Mouse (Mus musculus) frontal cortex, postnatal 14 days (tissue): ENCODE measurements around the gene Mrtfa.

Source experiments
- DNase-seq, 2 experiments: peaks; one replicate each; pipeline ENCODE4 v3.0.0; 2022; ENCODE audit warnings: low spot score in 2 of 2

Gene Mrtfa

GRCm38 (mm10) chr15:81156453-81156852, 34.1 kb downstream of the Mrtfa start:
- no peak for DNase-seq

DNA sequence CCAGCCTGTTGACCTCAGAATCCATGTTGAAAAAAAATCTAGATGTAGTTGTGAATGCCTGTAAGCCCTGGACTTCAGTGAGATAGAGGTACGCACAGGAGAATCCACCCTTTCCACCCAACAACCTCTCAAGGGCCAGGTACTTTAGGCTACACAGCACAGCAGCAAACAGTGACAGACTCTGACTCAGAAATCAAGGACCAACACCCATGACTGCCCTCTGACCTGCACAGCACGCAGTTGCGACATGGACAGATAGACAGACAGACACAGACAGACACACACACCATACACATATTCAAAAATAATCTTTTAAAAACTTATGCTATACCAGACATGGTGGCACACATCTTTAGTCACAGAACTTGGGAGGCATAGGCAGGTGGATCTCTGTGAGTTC, 34.7 kb downstream of the Mrtfa start:
- no peak for DNase-seq

GRCm38 (mm10) chr15:81154846-81155624, 35.5 kb downstream of the Mrtfa start:
- DNase-seq = no peak

- no peak for DNase-seq
Measured at GRCm38 (mm10) chr15:81141956-81142576, 48.5 kb downstream of the Mrtfa start.

DNA sequence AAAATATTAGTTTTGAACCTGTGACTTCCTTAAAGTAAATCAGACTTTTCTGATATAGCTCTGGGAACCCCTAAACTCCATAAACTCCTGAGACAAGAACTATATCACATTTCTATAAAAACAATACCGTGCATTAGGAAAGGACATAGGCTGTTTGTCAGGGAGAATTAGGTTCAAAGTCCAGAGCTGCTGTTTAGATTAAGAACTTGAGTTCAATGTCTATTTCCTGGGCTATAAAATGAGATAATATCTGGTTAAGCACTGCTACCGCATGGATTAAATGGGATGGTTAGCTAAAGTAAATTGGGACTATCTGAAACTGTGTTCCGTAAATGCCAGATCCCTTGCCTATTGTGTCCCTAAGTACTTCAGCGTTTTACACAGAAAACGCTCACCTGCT, 50.6 kb downstream of the Mrtfa start:
- DNase-seq = no peak

- DNase-seq = no peak
Measured at GRCm38 (mm10) chr15:81137298-81137697, 53.3 kb downstream of the Mrtfa start.

GRCm38 (mm10) chr15:81133781-81134180, 56.8 kb downstream of the Mrtfa start:
- DNase-seq = no peak

DNA sequence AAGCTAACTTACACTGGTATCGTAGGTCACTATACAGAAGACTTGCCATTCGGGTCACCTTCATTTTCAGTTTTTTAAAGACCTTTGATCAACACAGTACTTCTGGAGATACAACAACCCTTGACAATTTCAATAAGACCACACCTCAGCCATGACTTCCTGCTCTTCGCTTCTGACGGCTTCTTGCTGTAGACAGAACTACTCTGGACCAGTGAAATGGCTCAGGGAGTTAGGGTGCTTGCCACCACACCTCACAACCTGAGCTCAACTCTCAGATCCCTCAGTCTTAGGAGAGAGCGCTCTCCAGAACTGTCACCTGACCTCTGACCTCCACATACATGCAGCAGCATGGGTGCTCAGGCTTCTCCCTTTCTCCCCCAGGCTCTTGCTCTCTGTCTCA, 59.4 kb downstream of the Mrtfa start:
- DNase-seq = no peak

DNA sequence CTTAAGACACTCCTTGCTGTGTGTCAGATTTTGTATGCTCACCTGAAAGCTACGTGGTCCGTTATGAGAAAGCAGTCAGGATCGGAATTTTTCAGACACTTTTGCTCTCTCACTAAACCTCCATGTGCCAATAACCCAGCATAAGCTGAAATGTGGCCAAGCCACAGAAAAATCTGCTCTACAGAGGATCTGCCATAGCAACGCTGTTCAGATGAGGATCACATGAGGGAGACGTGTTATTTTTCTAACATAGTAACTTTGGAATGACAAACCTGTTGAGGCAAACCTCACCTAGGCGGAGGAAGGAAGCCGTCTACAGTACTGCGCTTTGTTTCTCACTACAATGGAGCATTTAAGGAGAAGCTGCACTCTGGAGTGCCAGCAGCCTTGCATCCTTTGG, 60.6 kb downstream of the Mrtfa start:
- no peak for DNase-seq

- no peak for DNase-seq
Measured at GRCm38 (mm10) chr15:81128155-81128838, 62.3 kb downstream of the Mrtfa start.

DNA sequence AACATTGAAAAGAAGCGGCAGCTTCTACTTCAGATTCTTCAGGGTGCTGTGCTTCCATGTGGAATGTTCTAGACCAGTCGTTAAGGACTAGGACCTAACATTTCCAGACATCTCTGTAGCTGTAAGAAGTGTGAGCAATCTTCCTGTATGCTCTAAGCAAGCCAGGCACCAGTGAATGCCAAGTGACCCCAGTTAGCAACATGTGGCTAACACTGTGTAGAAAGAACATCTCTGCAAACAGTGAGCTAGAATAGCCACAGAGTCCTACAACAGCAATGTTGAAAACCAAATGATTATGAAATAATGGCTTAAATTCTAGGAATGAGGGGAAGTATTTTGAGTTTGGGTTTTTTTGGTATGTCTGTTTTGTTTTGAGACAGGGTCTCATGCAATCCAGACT, 66.3 kb downstream of the Mrtfa start:
- DNase-seq = no peak

- no peak for DNase-seq
Measured at GRCm38 (mm10) chr15:81123122-81123521, 67.4 kb downstream of the Mrtfa start.

- DNase-seq = no peak
Measured at GRCm38 (mm10) chr15:81122535-81122934, 68.0 kb downstream of the Mrtfa start.

DNA sequence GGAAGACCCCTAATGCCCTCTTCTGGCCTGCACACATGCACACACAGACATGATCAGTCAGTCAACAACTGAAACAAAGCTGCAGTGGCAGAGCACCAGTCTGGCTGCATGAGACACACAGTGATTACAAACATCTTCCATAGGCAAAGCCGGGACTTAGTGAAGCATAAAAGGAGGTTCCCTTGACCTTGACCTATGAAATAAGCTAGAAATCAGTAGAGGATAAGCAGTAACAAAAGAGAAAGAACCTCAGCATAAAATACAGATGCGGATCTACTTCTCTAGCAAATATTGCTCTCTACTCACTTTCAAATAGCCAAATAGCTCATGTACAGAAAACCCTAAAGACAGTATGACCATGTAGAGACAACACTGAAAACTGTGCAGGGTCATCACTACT, 68.5 kb downstream of the Mrtfa start:
- no peak for DNase-seq

GRCm38 (mm10) chr15:81120946-81121345, 69.6 kb downstream of the Mrtfa start:
- DNase-seq = no peak

DNA sequence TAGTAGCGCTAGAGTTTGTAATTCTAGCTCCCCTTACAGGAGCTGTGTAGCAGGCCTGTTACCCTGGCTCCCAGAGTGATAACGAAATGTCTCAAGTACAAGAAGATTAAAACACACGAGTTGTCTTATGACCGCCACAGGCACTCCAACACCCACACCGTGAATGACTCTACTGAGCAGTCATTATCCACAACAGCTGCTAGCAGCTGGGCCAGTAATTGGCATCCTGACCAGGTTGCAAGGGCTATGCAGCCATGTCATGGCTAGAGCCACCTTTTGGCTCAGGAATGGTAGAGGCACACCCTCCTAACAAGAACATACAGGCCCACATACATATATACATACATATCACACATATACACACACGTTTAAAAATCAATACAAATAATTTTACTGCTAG, 70.4 kb downstream of the Mrtfa start:
- DNase-seq = no peak

DNA sequence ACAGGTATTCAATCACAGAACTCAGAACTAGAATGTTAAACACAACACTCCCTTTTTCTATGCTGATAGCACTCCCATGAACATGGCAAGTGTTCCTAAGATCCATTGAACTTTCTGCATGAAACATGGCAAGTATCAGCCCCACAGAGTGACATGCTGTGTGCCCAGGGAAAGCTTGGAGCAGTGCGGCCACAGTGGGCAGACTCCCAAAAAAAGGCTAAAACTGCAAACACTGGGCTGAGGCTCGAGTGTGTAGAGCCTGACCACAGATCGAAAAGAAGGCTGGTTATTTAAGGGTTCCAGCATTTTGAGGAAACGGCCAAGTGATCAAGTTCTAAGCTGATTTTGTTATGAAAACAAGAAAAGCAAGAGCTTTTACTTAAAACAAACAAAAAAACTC, 72.3 kb downstream of the Mrtfa start:
- DNase-seq = no peak

DNA sequence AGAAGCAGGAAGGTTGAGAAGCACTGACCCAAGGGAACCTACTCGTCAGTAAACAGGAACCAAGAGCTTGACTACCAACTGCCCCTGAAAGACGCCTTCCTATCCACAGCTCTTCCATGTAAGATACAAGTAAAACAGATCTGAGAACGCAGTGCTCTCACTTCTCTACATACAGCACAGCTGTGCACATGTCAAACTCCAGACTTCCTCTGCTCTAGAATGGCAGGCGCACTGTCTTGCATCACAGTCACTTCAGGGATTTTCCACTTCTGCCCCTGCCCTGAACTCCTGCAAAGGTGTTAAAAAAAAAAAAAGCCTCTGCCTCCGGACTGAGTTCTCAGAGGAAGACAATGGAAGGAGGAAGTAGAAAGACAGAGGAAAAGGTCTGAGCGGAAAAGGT, 78.0 kb downstream of the Mrtfa start:
- DNase-seq = no peak

GRCm38 (mm10) chr15:81110315-81110714, 80.2 kb downstream of the Mrtfa start:
- no peak for DNase-seq

DNA sequence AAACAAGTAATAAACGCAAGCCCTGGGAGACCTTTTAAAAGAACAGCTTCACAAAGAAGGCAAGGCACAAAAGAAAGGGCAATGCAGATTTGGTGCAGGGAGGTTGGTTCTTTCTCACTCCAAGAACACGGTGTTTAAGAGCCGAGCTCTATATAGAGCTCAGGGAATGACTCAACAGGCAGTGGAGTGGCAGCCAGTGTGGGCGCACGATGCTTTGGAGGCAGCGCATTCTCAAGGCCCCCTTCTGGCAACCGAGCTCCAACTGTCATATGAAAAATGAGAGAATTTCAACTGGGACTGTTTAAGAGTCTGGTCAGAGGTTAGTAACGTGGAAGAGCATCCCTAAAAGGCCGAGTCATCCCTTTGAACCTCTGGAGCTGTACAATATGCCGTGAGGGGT, 84.6 kb downstream of the Mrtfa start:
- peak; percentile 60 to 69 for DNase-seq

DNA sequence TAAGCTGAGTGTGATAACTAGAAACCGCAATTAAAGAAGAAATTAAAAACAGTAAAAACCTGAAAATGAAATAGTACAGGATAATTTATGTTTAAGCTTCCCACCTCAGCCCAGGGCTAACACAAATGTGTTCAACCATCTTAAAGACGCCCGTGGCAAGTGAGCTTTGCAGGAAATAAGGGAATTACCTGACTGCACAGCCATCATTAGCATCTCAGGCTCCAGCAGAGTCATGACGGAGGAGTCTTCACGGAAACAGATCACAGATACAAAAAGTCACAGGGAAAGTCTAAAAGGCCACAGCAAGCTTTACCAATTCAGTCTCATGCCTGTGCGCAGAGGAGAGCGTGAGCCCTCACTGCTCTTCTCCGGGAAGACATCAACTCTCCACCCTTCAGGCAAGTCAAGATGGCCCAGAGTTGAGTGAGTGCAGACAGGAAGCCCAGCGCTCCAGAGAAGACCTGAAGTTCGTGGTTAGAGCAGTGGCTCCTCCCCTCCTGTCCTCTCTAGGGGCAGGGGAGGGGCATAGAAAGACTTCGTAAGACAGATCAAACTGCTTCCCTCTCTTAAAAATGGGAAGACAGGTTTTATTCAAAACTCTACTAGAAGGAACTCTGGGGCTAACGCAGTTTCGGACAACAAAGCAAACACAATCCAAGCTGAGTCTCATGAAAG, 85.8 kb downstream of the Mrtfa start:
- peak in 1 of 2 experiments; percentile 27 for DNase-seq

DNA sequence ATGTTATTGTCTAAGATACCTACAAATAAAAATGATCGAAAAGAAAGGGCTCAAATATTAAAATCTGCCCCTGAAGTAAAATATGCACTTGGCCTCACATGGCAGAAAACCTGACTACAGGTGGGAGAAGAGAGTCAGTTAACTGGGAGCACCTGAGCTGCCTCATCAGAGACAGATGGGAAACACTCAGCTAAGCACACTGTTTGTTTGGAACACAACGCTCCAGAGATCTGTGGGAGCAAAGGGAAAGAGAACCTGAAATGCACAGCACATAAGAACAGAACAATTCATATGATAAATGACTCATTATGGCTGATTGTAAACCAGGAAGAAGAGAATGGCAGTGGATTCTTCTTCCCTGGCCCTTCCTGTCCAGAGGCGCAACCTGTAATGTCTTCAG, 87.1 kb downstream of the Mrtfa start:
- DNase-seq = no peak
